In the genomic region with DNA sequence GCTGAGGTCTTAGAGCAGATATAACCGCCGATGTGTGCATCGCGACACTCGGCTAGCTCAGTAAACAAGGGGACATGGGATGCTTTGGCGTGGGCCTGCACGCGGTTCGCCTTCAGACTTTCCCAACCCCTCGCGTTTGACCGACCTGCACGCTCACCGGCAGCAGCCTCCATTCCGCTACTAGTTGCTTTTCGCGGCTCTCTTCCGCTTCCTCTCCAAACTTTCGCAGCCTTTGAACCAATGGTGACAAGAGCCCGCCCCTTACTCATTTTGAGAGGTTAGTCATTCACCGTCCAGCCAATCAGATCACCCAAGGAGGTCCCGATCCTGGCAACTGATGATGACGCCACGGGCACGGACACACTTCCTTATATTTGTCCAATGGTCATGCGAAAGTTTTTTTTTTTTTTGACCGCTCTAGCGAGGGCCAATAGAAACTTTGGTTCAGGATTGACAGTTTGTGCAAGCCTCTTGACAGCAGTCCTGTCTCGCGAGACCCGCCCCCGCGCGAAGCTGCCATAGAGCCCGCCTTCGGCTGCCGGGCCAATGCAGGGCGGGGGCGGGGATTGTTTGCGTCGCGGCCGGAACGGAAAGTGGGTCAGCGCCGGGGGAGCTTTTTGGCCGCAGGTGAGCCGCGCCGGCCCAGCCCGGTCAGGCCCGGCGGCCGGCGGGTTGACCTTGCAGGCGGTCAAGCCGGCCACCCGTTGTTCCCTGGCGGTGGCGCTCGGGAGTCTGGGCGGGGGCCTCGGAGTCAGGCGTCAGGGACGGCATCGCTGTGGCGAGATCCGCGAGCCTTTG, we compare ENCODE assay signal across 8 mouse cellular contexts. TPM values are rescaled to one million over a fixed set of nuclear protein-coding genes. Genes with fewer than 3 reads are reported as not detected.
A peak's percentile ranks its signal among the peaks of the same experiment; 100 is the strongest.
DNase-seq lines count a peak whose midpoint lies in the region; ATAC-seq lines count a peak whose summit lies in the region.

Nubp2 (minus strand) TSS at position 216 of the 798 bp plus-strand sequence.
Spsb3 (plus strand) TSS at position 510 of the 798 bp plus-strand sequence.

- H3K4me1 ChIP-seq in hindbrain, embryonic 12.5 days = peaks cover 23% of the 10 kb centered on the region

- H3K9ac ChIP-seq in hindbrain, embryonic 12.5 days = peak within 1 kb of the TSS; percentile 72

- peak within 1 kb of the TSS; percentile 77 for H3K27ac ChIP-seq in hindbrain, embryonic 12.5 days

- no peaks in the 10 kb centered on the region for H3K27me3 ChIP-seq in hindbrain, embryonic 12.5 days

- peak; percentile 99 for DNase-seq in NIH3T3 (ENCODE audit: low read depth)
- peak; percentile 99 to 100 for DNase-seq in cerebellum, postnatal 10 days
- DNase-seq in frontal cortex, postnatal 10 days (ENCODE audit: low spot score in 2 of 2) = peak; percentile 97 to 99
- peak; percentile 95 to 100 for DNase-seq in layer of hippocampus, postnatal 14 days (ENCODE audit: low spot score in 2 of 2)
- DNase-seq in lung, postnatal 14 days = peak; percentile 98
- DNase-seq in retina, adult 2 months (ENCODE audit: low read depth, low spot score) = peak; percentile 99
- DNase-seq in thymus, postnatal 36 days = peak; percentile 95 to 97

- WGBS in hindbrain, embryonic 12.5 days = under 1% methylated on average over 69 of the region's 69 CpGs

- peaks cover 44% of the 10 kb centered on the region for H3K36me3 ChIP-seq in hindbrain, embryonic 12.5 days

- H3K4me2 ChIP-seq in hindbrain, embryonic 12.5 days (replicated peaks) = peak within 1 kb of the TSS; percentile 92

- H3K4me3 ChIP-seq in hindbrain, embryonic 12.5 days = peak within 1 kb of the TSS; percentile 83

- peak; percentile 98 for ATAC-seq in hindbrain, embryonic 12.5 days (ENCODE audit: low FRiP score)

- H3K9me3 ChIP-seq in hindbrain, embryonic 12.5 days (replicated peaks) = no peaks in the 10 kb centered on the region

RNA-seq across cellular contexts. Expression of gene Nubp2, which starts in this region (rescaled TPM):
- polyA plus RNA-seq in hindbrain, embryonic 12.5 days (2016; fragmentation: Nextera tagmentation; extraction: Ambion mirVana) = 62.3 and 63.5 TPM in 2 replicates
- total RNA-seq in layer of hippocampus, postnatal 14 days (2021) = 10 to 100 TPM; 37.7 to 43.4 TPM

RNA-seq across cellular contexts. Expression of gene Spsb3, which starts in this region (rescaled TPM):
- 51.5 and 54.8 TPM in 2 replicates for polyA plus RNA-seq in hindbrain, embryonic 12.5 days (2016; fragmentation: Nextera tagmentation; extraction: Ambion mirVana)
- 10 to 100 TPM; 40.9 to 41.2 TPM for total RNA-seq in layer of hippocampus, postnatal 14 days (2021)

Comparison
In these comparisons a context has a peak if more than half of its experiments do, and no peak if none do; other contexts are left out.
1. Peak in every context shown above with its lines: DNase-seq, ATAC-seq, H3K4me3 ChIP-seq and H3K27ac ChIP-seq.